Mouse (Mus musculus) activated CD4-positive, CD25-positive, alpha-beta regulatory T cell, adult 9 weeks (primary cell): ENCODE measurements around the gene Tmem260. TPM values are rescaled to one million over a fixed set of nuclear protein-coding genes. Genes with fewer than 3 reads are reported as not detected.

Source experiments
- polyA plus RNA-seq: library from polyadenylated mRNA; unstranded; fragments of 100-300 nt; shearing (Covaris generic); gene quantifications from one replicate; pipeline ENCODE4 v1.2.1, GENCODE M21; 2017

Gene Tmem260
- 10.6 TPM for polyA plus RNA-seq

GRCm38 (mm10) chr14:48445984-48446683 lies at the start of gene Tmem260:
TSS of gene Tmem260 (plus strand) at chr14:48446124.

Other genes with a start within 250 kb of the Tmem260 start
- gene Otx2, start 227.7 kb downstream of the Tmem260 start, polyA plus RNA-seq = not detected